Mouse (Mus musculus) spleen, adult 18-20 months (tissue): ENCODE data around the gene Frat2.

Experiments used
- DNase-seq, 2 experiments: peaks; one replicate each; pipeline ENCODE4 v3.0.0; 2022; ENCODE audit warnings: mixed read lengths in 2 of 2

Frat2 gene

GRCm38 (mm10) chr19:41817325-41817724, 30.6 kb downstream of the Frat2 start:
- no peak for DNase-seq

GRCm38 (mm10) chr19:41816915-41817314, 31.0 kb downstream of the Frat2 start:
- no peak for DNase-seq

- no peak for DNase-seq
Observed at GRCm38 (mm10) chr19:41816410-41816809, 31.5 kb downstream of the Frat2 start.

GRCm38 (mm10) chr19:41813374-41813773, 34.6 kb downstream of the Frat2 start:
- DNase-seq: no peak

GRCm38 (mm10) chr19:41812525-41812924, 35.4 kb downstream of the Frat2 start:
- DNase-seq: no peak

- no peak for DNase-seq
Observed at GRCm38 (mm10) chr19:41810074-41810473, 37.9 kb downstream of the Frat2 start.

GRCm38 (mm10) chr19:41808104-41808634, 39.8 kb downstream of the Frat2 start:
- no peak for DNase-seq

GRCm38 (mm10) chr19:41807497-41807896, 40.4 kb downstream of the Frat2 start:
- no peak for DNase-seq

GRCm38 (mm10) chr19:41805831-41806230, 42.1 kb downstream of the Frat2 start:
- DNase-seq: no peak

- peak; percentile 33 to 50 for DNase-seq
Observed at GRCm38 (mm10) chr19:41803322-41803721, 44.6 kb downstream of the Frat2 start.

- peak; percentile 78 to 81 for DNase-seq
Observed at GRCm38 (mm10) chr19:41801742-41802369, 46.1 kb downstream of the Frat2 start, which contains the start of gene Arhgap19. Gene Arhgap19 (minus strand): TSS chr19:41802047.

GRCm38 (mm10) chr19:41800986-41801741, 46.8 kb downstream of the Frat2 start:
- no peak for DNase-seq

- no peak for DNase-seq
Observed at GRCm38 (mm10) chr19:41800451-41800850, 47.5 kb downstream of the Frat2 start.

GRCm38 (mm10) chr19:41797536-41797935, 50.4 kb downstream of the Frat2 start:
- no peak for DNase-seq

GRCm38 (mm10) chr19:41796789-41797327, 51.1 kb downstream of the Frat2 start:
- DNase-seq: no peak

GRCm38 (mm10) chr19:41796148-41796760, 51.7 kb downstream of the Frat2 start:
- no peak for DNase-seq
